In the genomic region with DNA sequence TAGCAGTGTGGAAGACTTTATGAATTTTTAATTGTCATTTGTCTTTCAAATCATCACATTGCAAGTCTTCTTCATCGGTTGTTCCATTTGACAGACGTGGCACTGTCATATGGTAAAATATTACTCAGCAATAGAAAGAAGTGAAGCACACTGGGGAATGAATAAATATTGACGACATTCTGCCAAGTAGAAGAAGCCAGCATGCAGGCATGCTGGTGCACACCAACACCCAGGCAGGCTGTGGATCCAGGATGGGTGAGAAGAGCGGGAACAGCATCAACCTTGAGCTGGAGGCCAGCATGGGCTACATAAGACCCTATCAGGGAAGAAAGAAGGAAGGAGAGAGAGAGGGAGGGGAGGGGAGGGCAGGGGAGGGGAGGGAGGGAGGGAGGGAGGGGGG, we compare ENCODE assay signal across 18 mouse cellular contexts.
DNase-seq lines count a peak whose midpoint lies in the region; ATAC-seq and TF ChIP-seq lines count a peak whose summit lies in the region.
"Had no signal": no experiment of that assay in that cellular context is flagged by ENCODE, and none has a peak within 500 bp of the region (broad histone marks: within the 10 kb centered on the region; RNA-seq: fewer than 3 reads in every experiment).

No protein-coding gene starts in this region.

- no peaks in the 10 kb centered on the region for H3K36me3 ChIP-seq in forebrain, embryonic 14.5 days (ENCODE audit: control insufficient read depth, insufficient read depth, low read length)
- no peaks in the 10 kb centered on the region for H3K36me3 ChIP-seq in forebrain, embryonic 12.5 days (replicated peaks)
- no peaks in the 10 kb centered on the region for H3K36me3 ChIP-seq in forebrain, embryonic 16.5 days (ENCODE audit: control insufficient read depth, insufficient read depth)
- H3K36me3 ChIP-seq: embryonic facial prominence, embryonic 10.5 days; embryonic facial prominence, embryonic 12.5 days had no signal

- peak; percentile 46; the same call in 1 of the 2 replicates for ATAC-seq in forebrain, embryonic 14.5 days
- no peak for ATAC-seq in forebrain, embryonic 12.5 days (ENCODE audit: low FRiP score)
- peak; percentile 82 for ATAC-seq in forebrain, embryonic 16.5 days

- H3K27ac ChIP-seq in forebrain, embryonic 14.5 days (ENCODE audit: low read depth, low read length), result no peak overlapping the region
- H3K27ac ChIP-seq in forebrain, embryonic 12.5 days, result no peak overlapping the region
- no peak overlapping the region for H3K27ac ChIP-seq in forebrain, embryonic 16.5 days (ENCODE audit: low read length)
- H3K27ac ChIP-seq: embryonic facial prominence, embryonic 10.5 days; embryonic facial prominence, embryonic 12.5 days had no signal

- peaks cover 5% of the 10 kb centered on the region; the same call in 1 of the 2 replicates for H3K4me1 ChIP-seq in forebrain, embryonic 14.5 days (ENCODE audit: control insufficient read depth, insufficient read depth, low read length)
- peaks cover 7% of the 10 kb centered on the region; the same call in 1 of the 2 replicates for H3K4me1 ChIP-seq in forebrain, embryonic 12.5 days
- peaks cover 2% of the 10 kb centered on the region; the same call in 1 of the 2 replicates for H3K4me1 ChIP-seq in forebrain, embryonic 16.5 days (replicated peaks; ENCODE audit: control insufficient read depth, insufficient read depth, low read length)
- H3K4me1 ChIP-seq: embryonic facial prominence, embryonic 12.5 days had no signal

- H3K9me3 ChIP-seq in forebrain, embryonic 14.5 days (replicated peaks; ENCODE audit: control insufficient read depth, low read length), result no peaks in the 10 kb centered on the region
- H3K9me3 ChIP-seq in forebrain, embryonic 12.5 days, result no peaks in the 10 kb centered on the region
- no peaks in the 10 kb centered on the region for H3K9me3 ChIP-seq in forebrain, embryonic 16.5 days (ENCODE audit: control insufficient read depth, low read length)
- H3K9me3 ChIP-seq: embryonic facial prominence, embryonic 10.5 days; embryonic facial prominence, embryonic 12.5 days had no signal

- H3K27me3 ChIP-seq in forebrain, embryonic 14.5 days (replicated peaks; ENCODE audit: control insufficient read depth, insufficient read depth, low read length), result no peaks in the 10 kb centered on the region
- 0 out of 2 replicates have a peak, but pooled peaks cover 4% of the 10 kb centered on the region for H3K27me3 ChIP-seq in forebrain, embryonic 12.5 days
- no peaks in the 10 kb centered on the region for H3K27me3 ChIP-seq in forebrain, embryonic 16.5 days (replicated peaks; ENCODE audit: control insufficient read depth, insufficient read depth, low read length)
- H3K27me3 ChIP-seq: embryonic facial prominence, embryonic 12.5 days had no signal

- H3K4me2 ChIP-seq in forebrain, embryonic 14.5 days (ENCODE audit: low read length), result no peak overlapping the region
- no peak overlapping the region for H3K4me2 ChIP-seq in forebrain, embryonic 12.5 days
- no peak overlapping the region for H3K4me2 ChIP-seq in forebrain, embryonic 16.5 days (ENCODE audit: low read length)
- H3K4me2 ChIP-seq: embryonic facial prominence, embryonic 12.5 days had no signal

- 73% methylated on average over 4 of the region's 4 CpGs for WGBS in forebrain, embryonic 14.5 days
- 87% methylated on average over 4 of the region's 4 CpGs for WGBS in forebrain, embryonic 12.5 days
- 50% methylated on average over 4 of the region's 4 CpGs for WGBS in forebrain, embryonic 16.5 days

- intact Hi-C loops in gastrocnemius, postnatal 14 days (cut with DNase I; ENCODE audit: low total_unique reads), result no loop called here

- TF ChIP-seq POLR2A in brain, embryonic 14.5 days (IDR thresholded peaks at IDR 0.05; ENCODE audit: borderline replicate concordance, extremely low read depth, insufficient read depth, insufficient read length, poor library complexity, severe bottlenecking), result no peak

- peak; percentile 43 for DNase-seq in forebrain, embryonic 14.5 days (ENCODE audit: low spot score)
- peak; percentile 33 to 47 for DNase-seq in layer of hippocampus, adult 18-20 months (ENCODE audit: low spot score in 2 of 2)
- DNase-seq in layer of hippocampus, adult 11-12 months (ENCODE audit: low spot score), result no peak
- DNase-seq in brain, embryonic 14.5 days (ENCODE audit: low read depth), result peak; percentile 51
- no peak for DNase-seq in gastrocnemius, postnatal 14 days
- no peak for DNase-seq in kidney, adult 8-10 months
- DNase-seq: adrenal gland, adult 2 months; adrenal gland, postnatal 10 days; adrenal gland, postnatal 25 days; cerebellum, adult 11-12 months; cerebellum, adult 2 months; cerebellum, adult 9-10 months; cerebellum, postnatal 10 days; cerebellum, postnatal 25 days had no signal

- H3K4me3 ChIP-seq in forebrain, embryonic 14.5 days (ENCODE audit: low read depth, low read length), result no peak overlapping the region
- no peak overlapping the region for H3K4me3 ChIP-seq in forebrain, embryonic 12.5 days (replicated peaks)
- H3K4me3 ChIP-seq in forebrain, embryonic 16.5 days (replicated peaks; ENCODE audit: low read length), result no peak overlapping the region
- H3K4me3 ChIP-seq: embryonic facial prominence, embryonic 10.5 days; embryonic facial prominence, embryonic 12.5 days had no signal

- H3K9ac ChIP-seq in forebrain, embryonic 14.5 days (ENCODE audit: low read length), result no peak overlapping the region
- no peak overlapping the region for H3K9ac ChIP-seq in forebrain, embryonic 12.5 days
- no peak overlapping the region for H3K9ac ChIP-seq in forebrain, embryonic 16.5 days (replicated peaks; ENCODE audit: low read depth, low read length)
- H3K9ac ChIP-seq: embryonic facial prominence, embryonic 12.5 days had no signal

- TF ChIP-seq CTCF in brain, embryonic 14.5 days (IDR thresholded peaks at IDR 0.05; ENCODE audit: borderline replicate concordance, extremely low read depth, insufficient read depth, insufficient read length), result no peak

Comparison
In these comparisons a context has a peak if more than half of its experiments do, and no peak if none do; other contexts are left out.
1. DNase-seq: peak in forebrain, embryonic 14.5 days (single experiment), layer of hippocampus, adult 18-20 months (2 of 2) and brain, embryonic 14.5 days (single experiment); none in layer of hippocampus, adult 11-12 months (single experiment), gastrocnemius, postnatal 14 days (single experiment) and kidney, adult 8-10 months (0 of 2).